Mouse (Mus musculus): ENCODE results near the gene Dnajc25.
A peak's percentile ranks its signal among the peaks of the same experiment; 100 is the strongest.

Gene Dnajc25

GRCm38 (mm10) chr4:58994762-58995161, at the start of gene Dnajc25:
Gene Dnajc25, plus strand, starts transcription at chr4:58995062.
- DNase-seq, result no peak

- DNase-seq, result no peak
Measured at GRCm38 (mm10) chr4:58948391-58948790, 46.5 kb upstream of the Dnajc25 start.

DNA sequence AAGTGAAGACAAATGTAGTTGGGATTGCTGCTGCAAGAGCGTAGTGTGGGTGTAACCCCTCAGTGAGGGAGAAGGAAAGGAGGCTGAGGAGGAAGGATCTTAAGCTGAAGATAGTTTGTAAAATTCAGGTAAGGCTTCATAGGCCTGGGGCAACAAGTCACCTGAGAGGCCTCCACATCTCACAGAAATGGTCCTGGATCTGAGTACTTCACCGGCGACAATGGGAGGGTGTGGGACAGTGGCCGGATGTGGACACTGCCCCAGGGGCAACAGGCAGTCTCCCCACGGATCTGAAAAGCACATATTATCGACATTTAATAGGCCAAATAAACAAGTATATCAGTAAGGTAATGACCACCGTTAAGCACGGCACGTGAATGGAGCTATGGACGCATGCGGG, 42.2 kb upstream of the Dnajc25 start:
- DNase-seq, result no peak

GRCm38 (mm10) chr4:58961719-58962118, 33.1 kb upstream of the Dnajc25 start:
- DNase-seq, result no peak

GRCm38 (mm10) chr4:58963271-58963670, 31.6 kb upstream of the Dnajc25 start:
- DNase-seq, result no peak

DNA sequence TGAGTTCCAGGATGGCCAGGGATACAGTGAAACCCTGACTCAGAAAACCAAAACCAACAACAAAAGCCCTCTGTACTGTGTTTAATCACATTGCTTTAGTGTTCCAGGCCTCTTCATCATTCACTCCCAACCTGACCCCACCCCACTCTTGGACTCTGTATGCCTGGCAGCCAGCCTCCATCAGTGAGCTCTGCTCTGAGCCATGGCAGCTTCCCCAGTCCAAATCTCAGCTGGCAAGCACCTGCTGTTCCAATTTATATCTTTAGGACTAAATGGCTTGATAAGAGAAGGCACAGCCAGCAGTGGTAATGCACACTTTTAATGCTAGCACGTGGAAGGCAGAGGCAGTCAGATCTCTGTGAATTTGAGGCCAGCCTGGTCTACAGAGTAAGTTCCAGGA, 29.7 kb upstream of the Dnajc25 start:
- no peak for DNase-seq

GRCm38 (mm10) chr4:58970678-58971077, 24.2 kb upstream of the Dnajc25 start:
- DNase-seq, result no peak

DNA sequence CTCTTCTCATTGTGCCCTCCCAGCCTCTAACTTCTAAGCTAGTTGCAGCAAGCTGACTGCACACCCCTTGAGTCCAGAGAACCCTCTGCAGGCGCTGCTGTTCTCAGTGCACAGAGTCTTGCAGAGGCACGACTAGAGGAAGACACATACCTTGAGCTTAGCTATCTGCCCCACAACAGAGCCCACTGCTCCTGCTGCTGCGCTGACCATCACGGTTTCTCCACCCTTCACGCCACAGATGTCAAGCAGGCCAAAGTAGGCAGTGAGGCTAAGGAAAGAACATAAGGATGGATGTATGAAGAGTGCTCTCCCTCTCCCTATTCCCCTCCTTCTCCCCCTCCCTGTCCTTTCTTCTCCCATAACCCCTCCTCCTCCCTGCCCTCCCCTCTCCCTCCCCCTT, 19.2 kb upstream of the Dnajc25 start:
- no peak for DNase-seq

- no peak for DNase-seq
Measured at GRCm38 (mm10) chr4:58981421-58981820, 13.4 kb upstream of the Dnajc25 start.

DNA sequence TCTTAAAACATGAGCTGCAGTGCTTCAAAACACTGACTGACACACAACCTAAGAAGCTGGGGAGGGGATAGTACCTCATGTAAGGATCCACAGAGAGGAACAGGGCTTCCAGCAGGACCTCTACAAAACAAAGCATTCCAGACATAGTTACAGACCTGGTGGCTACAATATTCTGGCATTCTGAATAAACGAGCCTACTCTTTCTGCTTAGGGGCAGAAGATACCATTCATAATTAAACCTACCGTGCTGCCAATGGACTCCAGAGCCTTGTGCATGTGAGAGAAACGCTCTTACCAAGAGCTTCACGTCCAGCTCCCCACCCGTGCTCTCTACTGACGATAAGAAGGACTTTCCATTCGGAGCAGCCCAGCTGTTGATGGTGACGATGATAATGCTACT, 12.1 kb upstream of the Dnajc25 start:
- no peak for DNase-seq

GRCm38 (mm10) chr4:58985157-58985648, 9.7 kb upstream of the Dnajc25 start:
- peak; percentile 47 for DNase-seq

DNA sequence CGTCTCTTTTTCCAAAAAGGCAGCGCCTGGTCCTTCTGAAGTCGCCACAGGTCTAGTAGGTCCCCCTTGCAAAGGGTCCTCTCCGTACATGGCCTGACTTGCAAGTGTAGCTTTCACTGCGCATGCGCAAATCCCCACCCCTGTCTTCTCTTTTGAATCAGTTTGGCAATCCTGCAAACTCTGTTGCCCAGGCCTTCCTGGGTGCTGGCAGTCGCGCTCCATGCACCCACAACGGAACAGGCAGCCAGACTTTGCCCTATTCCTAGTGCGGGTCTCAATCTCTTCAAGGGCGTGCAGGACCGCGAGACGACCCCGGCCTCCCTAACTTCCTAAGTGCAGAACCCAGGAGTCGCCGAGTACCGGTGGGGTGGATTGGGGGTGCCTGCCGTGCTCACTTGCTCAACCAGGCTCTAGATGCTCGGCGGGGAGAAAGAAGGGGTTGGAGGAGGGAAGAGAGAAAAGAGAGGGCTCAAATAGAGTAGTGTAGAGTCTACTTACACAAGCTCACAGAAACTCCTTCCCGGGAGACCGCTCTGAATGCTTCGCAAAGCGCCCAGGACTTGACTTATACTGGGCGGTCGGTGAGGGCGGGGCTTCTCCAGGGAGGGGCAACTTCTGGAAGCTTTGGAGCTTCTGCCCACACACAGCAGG, 8.2 kb upstream of the Dnajc25 start, which contains the start of gene Ptgr1:
Gene Ptgr1, minus strand, starts transcription at position 580 of the 651 bp plus-strand sequence.
- DNase-seq, result peak; percentile 88

- DNase-seq, result no peak
Measured at GRCm38 (mm10) chr4:58989303-58989898, 5.5 kb upstream of the Dnajc25 start.

- DNase-seq, result no peak
Measured at GRCm38 (mm10) chr4:58990609-58991434, 4.0 kb upstream of the Dnajc25 start.

GRCm38 (mm10) chr4:58992195-58992594, 2.7 kb upstream of the Dnajc25 start:
- no peak for DNase-seq

DNA sequence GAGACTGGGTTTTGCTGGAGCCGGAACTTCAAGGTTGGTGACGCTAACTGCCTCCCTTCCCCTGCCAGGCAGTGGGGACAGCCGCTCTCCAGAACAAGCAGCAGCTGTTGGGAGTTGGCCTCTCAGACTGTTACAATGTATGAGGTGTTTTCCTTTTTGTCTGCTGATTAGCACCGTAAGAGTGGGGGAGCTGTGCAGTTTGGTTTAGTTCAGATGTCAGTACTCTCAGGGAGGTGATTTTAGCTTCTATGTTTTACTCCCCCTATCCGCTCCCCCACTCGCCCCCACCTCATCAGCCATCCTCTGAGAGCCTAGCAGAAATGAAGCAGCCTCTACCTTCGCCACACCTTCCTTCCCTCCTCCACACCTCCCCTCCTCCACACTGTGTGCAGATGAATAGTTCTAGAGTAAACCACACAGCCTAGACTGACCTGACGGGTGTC, 410 bp downstream of the Dnajc25 start:
- no peak for DNase-seq

- DNase-seq, result no peak
Measured at GRCm38 (mm10) chr4:58997081-58997480, 2.2 kb downstream of the Dnajc25 start.

GRCm38 (mm10) chr4:58998688-58999087, 3.8 kb downstream of the Dnajc25 start:
- no peak for DNase-seq

DNA sequence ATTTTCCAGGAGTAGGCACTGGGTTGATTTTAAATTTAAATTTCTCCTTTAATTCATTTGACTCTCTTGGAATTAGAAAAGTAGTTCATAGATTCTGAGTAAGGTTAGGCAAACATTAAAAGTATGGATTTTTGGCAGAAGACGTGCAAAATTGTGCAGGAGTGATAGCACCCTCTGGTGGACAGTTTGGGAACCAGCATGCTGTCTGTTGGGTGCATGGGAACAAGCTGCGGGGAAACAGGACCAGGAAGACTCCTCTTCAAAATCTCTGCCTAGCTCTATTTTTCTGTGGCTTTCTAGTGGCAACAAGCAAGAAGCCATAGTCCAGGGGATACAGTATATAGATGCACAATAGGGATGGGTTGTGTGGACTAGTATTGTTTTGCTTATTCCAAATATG, 4.8 kb downstream of the Dnajc25 start:
- DNase-seq, result peak; percentile 39

DNA sequence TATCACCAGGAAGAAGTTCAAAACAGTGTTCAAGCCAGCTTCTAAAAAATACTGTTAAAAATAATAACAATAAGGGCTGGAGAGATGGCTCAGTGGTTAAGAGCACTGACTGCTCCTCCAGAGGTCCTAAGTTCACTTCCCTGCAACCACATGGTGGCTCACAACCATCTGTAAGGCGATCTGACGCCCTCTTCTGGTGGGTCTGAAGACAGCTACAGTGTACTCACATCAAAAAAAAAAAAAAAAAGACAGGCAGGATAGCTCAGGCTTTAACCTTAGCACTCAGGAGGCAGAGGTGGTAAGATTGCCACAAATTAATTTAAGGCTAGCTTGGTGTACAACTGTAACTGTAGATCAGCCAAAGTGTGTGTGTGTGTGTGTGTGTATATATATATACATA, 5.8 kb downstream of the Dnajc25 start:
- DNase-seq, result no peak

- DNase-seq, result peak; percentile 93
Measured at GRCm38 (mm10) chr4:59002948-59003805, 8.3 kb downstream of the Dnajc25 start, which contains the start of gene Gm20503. Gene Gm20503, plus strand, starts transcription at chr4:59003210.

DNA sequence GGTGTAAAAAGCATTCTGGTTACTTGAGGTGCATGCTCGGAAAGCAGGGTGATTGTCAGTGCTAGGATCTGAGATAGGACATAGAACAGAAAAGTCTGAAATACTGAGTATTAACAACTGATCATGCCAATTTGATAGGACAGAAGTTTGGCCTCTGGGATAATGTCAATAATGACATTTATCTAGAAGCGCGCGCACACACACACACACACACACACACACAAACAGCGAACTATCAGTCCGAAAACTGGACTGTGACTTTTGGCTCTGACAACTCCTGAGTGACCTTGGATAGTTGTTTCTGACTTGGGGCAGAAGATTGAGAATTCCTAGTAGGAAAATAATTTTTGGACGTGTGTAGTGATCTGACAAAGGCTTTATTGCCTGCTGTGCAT, 8.9 kb downstream of the Dnajc25 start:
- DNase-seq, result no peak

GRCm38 (mm10) chr4:59006211-59006610, 11.3 kb downstream of the Dnajc25 start:
- no peak for DNase-seq
